Comparison of ENCODE assay signal across 9 mouse cellular contexts in the genomic region with DNA sequence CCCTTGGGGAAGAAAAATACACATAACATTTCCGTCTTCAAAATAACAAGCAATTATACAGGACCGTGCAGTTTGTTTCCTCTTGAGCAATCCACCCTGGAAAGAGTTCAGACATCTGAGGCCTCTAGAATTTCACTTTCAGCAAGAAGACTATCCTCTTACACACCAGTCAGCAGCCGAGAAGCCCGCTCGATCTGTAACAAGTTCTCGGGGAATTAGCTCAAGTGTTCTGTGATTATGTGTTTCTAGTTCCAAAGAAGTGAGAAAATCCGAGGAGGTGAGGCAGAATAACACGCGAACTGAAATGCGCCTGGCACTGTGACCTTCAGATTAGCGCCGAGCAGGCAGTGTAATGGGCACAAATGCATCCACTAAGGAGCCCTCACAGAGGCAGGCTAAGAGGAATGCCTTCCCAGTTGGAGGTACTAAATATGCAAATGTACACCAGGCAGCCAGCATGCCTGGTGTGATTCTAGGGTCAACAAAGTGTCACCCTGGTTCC.
DNase-seq lines count a peak whose midpoint lies in the region; ATAC-seq and TF ChIP-seq lines count a peak whose summit lies in the region.
"Had no signal": no experiment of that assay in that cellular context is flagged by ENCODE, and none has a peak within 500 bp of the region (broad histone marks: within the 10 kb centered on the region; RNA-seq: fewer than 3 reads in every experiment).

No protein-coding gene starts in this region.

- no peaks in the 10 kb centered on the region for H3K9me3 ChIP-seq in hindbrain, embryonic 13.5 days
- H3K9me3 ChIP-seq: midbrain, embryonic 12.5 days had no signal

- DNase-seq in ovary, postnatal 14 days (ENCODE audit: low spot score), result peak; percentile 28
- no peak for DNase-seq in ovary, postnatal 10 days (ENCODE audit: low spot score)
- DNase-seq in gastrocnemius, adult 2 months, result peak; percentile 65
- DNase-seq in lung, postnatal 10 days, result peak; percentile 51
- DNase-seq in thymus, postnatal 36 days, result no peak
- no peak for DNase-seq in thymus, postnatal 25 days
- DNase-seq in cerebellum, adult 9-11 months, result no peak

- no peak for TF ChIP-seq CTCF in gastrocnemius, adult 2 months (IDR thresholded peaks at IDR 0.05)

- no peaks in the 10 kb centered on the region for H3K27me3 ChIP-seq in hindbrain, embryonic 13.5 days
- H3K27me3 ChIP-seq: midbrain, embryonic 12.5 days had no signal

- ATAC-seq in hindbrain, embryonic 13.5 days (ENCODE audit: low FRiP score), result peak; percentile 50; the same call in 1 of the 2 replicates

- H3K4me3 ChIP-seq in gastrocnemius, adult 2 months, result peak overlapping the region; percentile 42
- H3K4me3 ChIP-seq in hindbrain, embryonic 13.5 days, result no peak overlapping the region
- H3K4me3 ChIP-seq: midbrain, embryonic 12.5 days had no signal

- H3K4me2 ChIP-seq in hindbrain, embryonic 13.5 days, result no peak overlapping the region
- H3K4me2 ChIP-seq: midbrain, embryonic 12.5 days had no signal

- no peak overlapping the region for H3K9ac ChIP-seq in hindbrain, embryonic 13.5 days
- H3K9ac ChIP-seq: midbrain, embryonic 12.5 days had no signal

- H3K36me3 ChIP-seq in hindbrain, embryonic 13.5 days, result no peaks in the 10 kb centered on the region
- H3K36me3 ChIP-seq: midbrain, embryonic 12.5 days had no signal

- peak overlapping the region; percentile 85 for H3K27ac ChIP-seq in gastrocnemius, adult 2 months
- no peak overlapping the region; the same call in 1 of the 2 replicates for H3K27ac ChIP-seq in hindbrain, embryonic 13.5 days
- H3K27ac ChIP-seq: midbrain, embryonic 12.5 days had no signal

- H3K4me1 ChIP-seq in hindbrain, embryonic 13.5 days (replicated peaks), result peaks cover 19% of the 10 kb centered on the region

- intact Hi-C loops in gastrocnemius, adult 2 months (cut with DNase I), result no loop called here

- whole genome bisulfite sequencing in hindbrain, embryonic 13.5 days, result 38% methylated on average over 12 of the region's 12 CpGs

Comparison
In these comparisons a context has a peak if more than half of its experiments do, and no peak if none do; other contexts are left out.
1. DNase-seq: peak in ovary, postnatal 14 days (single experiment), gastrocnemius, adult 2 months (single experiment) and lung, postnatal 10 days (single experiment); none in ovary, postnatal 10 days (single experiment), thymus, postnatal 36 days (0 of 2), thymus, postnatal 25 days (single experiment) and cerebellum, adult 9-11 months (single experiment).